Mouse (Mus musculus) heart, embryonic 12.5 days (tissue): ENCODE results near the gene Paqr5. TPM values are rescaled to one million over a fixed set of nuclear protein-coding genes. Genes with fewer than 3 reads are reported as not detected.
A peak's percentile ranks its signal among the peaks of the same experiment; 100 is the strongest.

Source experiments
- ATAC-seq: fragments of 200-750 bp; cut with Nextera tagmentation; 2 replicates; pipeline ENCODE4 v1.8.0; 2017; ENCODE audit warnings: moderate TSS enrichment, moderate library complexity; ENCODE audit not compliant: insufficient number of reproducible peaks, low FRiP score
- H3K27ac ChIP-seq: fragments of 300-500 bp; sonication (generic); 2 replicates; pipeline ENCODE4 v1.5.1; 2016; ENCODE audit warnings: mild to moderate bottlenecking, moderate library complexity; ENCODE audit not compliant: poor library complexity, severe bottlenecking
- H3K27me3 ChIP-seq: fragments of 300-500 bp; sonication (generic); replicated peaks from 2 replicates; pipeline ENCODE4 v1.6.1; 2016; ENCODE audit warnings: mild to moderate bottlenecking, moderate library complexity
- H3K36me3 ChIP-seq: fragments of 300-500 bp; sonication (generic); 2 replicates; pipeline ENCODE4 v1.6.1; 2016; ENCODE audit warnings: mild to moderate bottlenecking, moderate library complexity
- H3K4me1 ChIP-seq: fragments of 300-500 bp; sonication (generic); replicated peaks from 2 replicates; pipeline ENCODE4 v1.6.1; 2016; ENCODE audit warnings: mild to moderate bottlenecking
- H3K4me2 ChIP-seq: fragments of 300-500 bp; sonication (generic); 2 replicates; pipeline ENCODE4 v1.6.1; 2016; ENCODE audit warnings: mild to moderate bottlenecking, moderate library complexity
- H3K4me3 ChIP-seq: fragments of 300-500 bp; sonication (generic); 2 replicates; pipeline ENCODE4 v1.5.1; 2016; ENCODE audit warnings: mild to moderate bottlenecking
- H3K9ac ChIP-seq: fragments of 300-500 bp; sonication (generic); 2 replicates; pipeline ENCODE4 v1.6.1; 2016; ENCODE audit warnings: mild to moderate bottlenecking, moderate library complexity
- H3K9me3 ChIP-seq: fragments of 300-500 bp; sonication (generic); replicated peaks from 2 replicates; pipeline ENCODE4 v1.6.1; 2016; ENCODE audit warnings: mild to moderate bottlenecking, moderate library complexity
- WGBS: fragments of 180-500 bp; shearing (Covaris S2); methylation state at CpG from one replicate; pipeline ENCODE4 v1.1.7; 2016; 5-methylcytosine and 5-hydroxymethylcytosine counted together
- polyA plus RNA-seq: library from polyadenylated mRNA; unstranded; fragments of >200 nt; fragmentation: Nextera tagmentation; extraction: Ambion mirVana; gene quantifications from 2 replicates; pipeline ENCODE4 v1.2.1, GENCODE M21; 2016

The Paqr5 gene
- 0.40 and 0.53 TPM in 2 replicates for polyA plus RNA-seq

DNA sequence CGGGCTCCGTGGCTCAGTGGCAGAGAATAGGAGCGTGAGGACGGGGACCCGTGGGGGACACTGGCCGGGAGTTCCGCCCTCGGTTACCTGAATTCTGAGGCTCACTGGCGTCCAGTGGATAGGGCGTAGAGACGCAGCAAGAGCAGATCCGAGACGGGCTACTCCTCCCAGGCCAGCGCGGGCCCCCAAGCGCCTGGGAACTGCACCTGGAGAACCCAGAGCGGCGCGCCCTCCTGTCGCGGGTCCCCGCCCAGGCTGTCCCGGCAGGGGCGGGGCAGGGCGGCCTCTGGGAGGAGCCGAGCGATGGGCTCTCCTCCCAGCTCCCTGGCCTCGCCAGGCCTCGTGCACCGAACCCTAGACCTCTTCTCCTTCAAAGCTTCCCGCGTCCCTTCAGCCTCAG, at the start of gene Paqr5:
TSS of gene Paqr5 (minus strand) at position 257 of the 400 bp plus-strand sequence.
- Histone ChIP-seq H3K9me3 (no peaks in the 10 kb centered on the region), H3K4me2 (peak within 1 kb of the TSS; percentile 91), H3K9ac (peak within 1 kb of the TSS; percentile 41; the same call in 1 of the 2 replicates), H3K27me3 (peaks cover 66% of the 10 kb centered on the region), H3K27ac (no peak within 1 kb of the TSS), H3K36me3 (no peaks in the 10 kb centered on the region), H3K4me3 (peak within 1 kb of the TSS; percentile 55), H3K4me1 (peaks cover 8% of the 10 kb centered on the region)
- WGBS, result 0% methylated on average over 30 of the region's 32 CpGs
- ATAC-seq, result no peak

DNA sequence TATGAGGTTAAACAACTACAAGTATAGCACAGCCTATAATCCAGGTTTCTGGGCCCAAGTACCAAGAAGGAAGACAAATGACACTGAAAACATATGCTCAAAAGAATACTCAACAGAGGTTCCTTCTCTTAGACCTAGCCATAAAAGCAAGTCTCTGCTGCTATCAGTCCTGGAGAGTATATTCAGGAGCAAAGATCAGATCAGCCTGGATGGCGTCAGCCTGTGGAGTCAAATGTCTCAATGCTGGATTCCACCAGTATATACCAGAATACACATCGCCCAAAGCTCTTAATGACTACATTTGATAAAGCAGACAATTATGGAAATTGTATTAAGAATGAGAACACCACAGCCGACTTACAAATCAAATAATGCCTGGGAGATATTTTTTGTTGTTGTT, 35.6 kb upstream of the Paqr5 start:
- WGBS, result 82% methylated on average over 3 of the region's 3 CpGs
- no peak for ATAC-seq

GRCm38 (mm10) chr9:62060431-62060830, 33.8 kb upstream of the Paqr5 start:
- no peak overlapping the region for H3K9ac ChIP-seq
- no peak for ATAC-seq
- no peak overlapping the region for H3K4me2 ChIP-seq
- peaks cover 14% of the 10 kb centered on the region for H3K4me1 ChIP-seq
- H3K27ac ChIP-seq, result no peak overlapping the region
- no peaks in the 10 kb centered on the region for H3K36me3 ChIP-seq
- H3K4me3 ChIP-seq, result no peak overlapping the region
- H3K9me3 ChIP-seq, result no peaks in the 10 kb centered on the region
- 88% methylated on average over 2 of the region's 2 CpGs for WGBS
- no peaks in the 10 kb centered on the region for H3K27me3 ChIP-seq

More for the DNA sequence above, 35.6 kb upstream of the Paqr5 start:
- H3K27ac ChIP-seq, result no peak overlapping the region
- no peaks in the 10 kb centered on the region for H3K9me3 ChIP-seq
- no peak overlapping the region for H3K4me3 ChIP-seq
- no peak overlapping the region for H3K9ac ChIP-seq
- H3K36me3 ChIP-seq, result no peaks in the 10 kb centered on the region
- no peak overlapping the region for H3K4me2 ChIP-seq
- no peaks in the 10 kb centered on the region for H3K27me3 ChIP-seq
- H3K4me1 ChIP-seq, result peaks cover 10% of the 10 kb centered on the region

DNA sequence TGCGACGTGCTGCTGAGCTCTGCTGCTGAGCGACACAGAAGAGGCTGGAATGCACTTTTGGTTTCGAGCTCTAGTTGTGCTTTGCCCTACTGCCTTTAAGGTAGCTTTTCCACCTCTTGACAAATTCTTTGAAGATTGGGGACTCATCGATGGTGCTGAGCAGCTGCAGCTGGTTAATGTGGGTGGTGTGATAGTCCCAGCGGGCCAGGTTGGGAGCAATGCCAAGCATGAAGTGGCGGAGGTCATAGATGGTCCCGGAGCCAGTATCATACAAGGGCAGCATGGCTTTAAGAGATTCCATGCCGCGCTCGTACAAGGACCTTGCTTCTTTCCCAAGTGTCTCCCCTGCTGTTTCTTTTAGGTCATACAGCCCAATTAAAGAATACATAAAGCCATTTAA, 33.3 kb upstream of the Paqr5 start:
- Histone ChIP-seq H3K4me1 (peaks cover 14% of the 10 kb centered on the region), H3K36me3 (no peaks in the 10 kb centered on the region), H3K9ac (no peak overlapping the region), H3K27me3 (no peaks in the 10 kb centered on the region), H3K4me2 (no peak overlapping the region), H3K27ac (no peak overlapping the region), H3K4me3 (no peak overlapping the region), H3K9me3 (no peaks in the 10 kb centered on the region)
- WGBS, result 71% methylated on average over 11 of the region's 11 CpGs
- no peak for ATAC-seq

- WGBS, result 49% methylated on average over 7 of the region's 7 CpGs
- Histone ChIP-seq H3K9ac (no peak overlapping the region), H3K4me2 (no peak overlapping the region; the same call in 1 of the 2 replicates)
Measured at GRCm38 (mm10) chr9:62057881-62058506, 31.3 kb upstream of the Paqr5 start.

DNA sequence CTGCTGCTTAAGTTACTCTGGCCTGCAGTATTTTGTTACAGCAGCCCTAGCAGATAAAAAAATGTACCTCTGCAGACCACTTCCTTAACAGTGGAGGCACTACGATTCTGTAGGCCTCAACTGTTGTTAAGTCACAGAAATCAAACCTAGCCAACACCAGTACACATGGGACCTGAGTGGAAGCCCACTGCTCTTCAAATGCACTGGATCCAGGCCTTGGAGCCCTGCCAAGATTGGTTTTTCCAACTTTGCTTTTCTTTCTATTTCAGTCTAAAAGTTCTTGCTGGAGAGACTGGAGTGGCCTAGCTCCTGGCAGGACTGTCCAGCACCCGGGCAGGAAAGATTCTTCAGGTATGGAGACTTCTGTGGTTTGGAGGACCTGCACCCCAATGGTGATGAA, 29.6 kb upstream of the Paqr5 start:
- no peak for ATAC-seq
- no peak overlapping the region for H3K4me3 ChIP-seq
- H3K4me2 ChIP-seq, result no peak overlapping the region
- H3K27ac ChIP-seq, result no peak overlapping the region
- 76% methylated on average over 2 of the region's 2 CpGs for WGBS
- no peaks in the 10 kb centered on the region for H3K9me3 ChIP-seq
- H3K9ac ChIP-seq, result no peak overlapping the region
- H3K4me1 ChIP-seq, result peaks cover 14% of the 10 kb centered on the region
- no peaks in the 10 kb centered on the region for H3K27me3 ChIP-seq
- H3K36me3 ChIP-seq, result no peaks in the 10 kb centered on the region

More at GRCm38 (mm10) chr9:62057881-62058506, 31.3 kb upstream of the Paqr5 start:
- H3K36me3 ChIP-seq, result no peaks in the 10 kb centered on the region
- H3K27ac ChIP-seq, result no peak overlapping the region
- H3K4me1 ChIP-seq, result peaks cover 14% of the 10 kb centered on the region
- no peaks in the 10 kb centered on the region for H3K9me3 ChIP-seq
- no peak overlapping the region for H3K4me3 ChIP-seq
- no peaks in the 10 kb centered on the region for H3K27me3 ChIP-seq
- no peak for ATAC-seq

DNA sequence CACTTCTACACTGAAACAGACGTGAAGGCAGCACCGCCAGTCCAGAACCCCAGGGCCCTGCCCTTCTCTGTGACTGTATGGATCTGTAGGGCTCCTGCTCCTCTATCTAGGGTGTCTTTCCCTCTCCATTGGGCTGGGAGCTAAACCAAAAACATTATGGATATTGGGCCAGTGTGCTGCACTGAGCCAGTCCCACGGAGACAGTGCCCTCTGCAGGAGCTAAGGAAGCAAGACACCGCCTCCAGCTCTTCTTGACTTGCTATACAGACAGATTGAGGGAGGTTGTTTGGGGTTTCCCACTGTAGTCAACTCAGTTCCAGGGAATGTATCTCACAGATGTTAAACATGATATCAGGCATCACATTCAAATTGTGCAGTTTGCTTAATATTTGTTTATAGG, 24.1 kb upstream of the Paqr5 start:
- Histone ChIP-seq H3K27me3 (no peaks in the 10 kb centered on the region), H3K9ac (no peak overlapping the region), H3K4me3 (no peak overlapping the region), H3K36me3 (no peaks in the 10 kb centered on the region), H3K9me3 (no peaks in the 10 kb centered on the region), H3K4me2 (no peak overlapping the region), H3K27ac (no peak overlapping the region), H3K4me1 (no peaks in the 10 kb centered on the region)
- ATAC-seq, result no peak
- WGBS, result 52% methylated on average over 4 of the region's 4 CpGs

- no peak for ATAC-seq
- H3K9me3 ChIP-seq, result no peaks in the 10 kb centered on the region
- no peaks in the 10 kb centered on the region for H3K27me3 ChIP-seq
- no peak overlapping the region for H3K9ac ChIP-seq
- no peak overlapping the region for H3K4me3 ChIP-seq
- H3K27ac ChIP-seq, result no peak overlapping the region
- no peaks in the 10 kb centered on the region for H3K4me1 ChIP-seq
- no peaks in the 10 kb centered on the region for H3K36me3 ChIP-seq
- no peak overlapping the region for H3K4me2 ChIP-seq
- WGBS, result 68% methylated on average over 8 of the region's 8 CpGs
Measured at GRCm38 (mm10) chr9:62049166-62049565, 22.5 kb upstream of the Paqr5 start.

DNA sequence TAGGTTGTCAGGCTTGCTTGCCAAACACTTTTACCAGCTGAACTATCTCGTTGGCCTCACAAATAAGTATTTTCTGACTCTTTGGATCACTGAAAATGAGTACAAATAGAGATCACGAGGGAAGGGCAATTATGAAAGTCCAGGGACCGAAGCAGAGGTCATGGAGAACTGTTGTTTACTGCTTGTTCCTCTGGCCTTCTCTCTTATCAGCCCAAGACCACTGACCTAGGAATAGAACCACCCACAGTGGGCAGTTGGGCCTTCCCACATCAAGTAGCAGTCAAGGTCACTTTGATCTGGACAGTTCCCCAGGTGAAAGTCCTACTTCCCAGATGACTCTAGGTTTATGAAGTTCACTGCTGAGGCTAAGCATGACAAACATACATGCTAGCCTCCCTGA, 15.5 kb upstream of the Paqr5 start:
- Histone ChIP-seq H3K4me1 (no peaks in the 10 kb centered on the region), H3K4me3 (no peak overlapping the region), H3K9ac (no peak overlapping the region), H3K36me3 (no peaks in the 10 kb centered on the region), H3K9me3 (no peaks in the 10 kb centered on the region), H3K4me2 (no peak overlapping the region), H3K27ac (no peak overlapping the region), H3K27me3 (peaks cover 7% of the 10 kb centered on the region)
- WGBS, result 84% methylated on average over 3 of the region's 3 CpGs
- ATAC-seq, result no peak

- H3K4me3 ChIP-seq, result no peak overlapping the region
- no peaks in the 10 kb centered on the region for H3K9me3 ChIP-seq
- 5% methylated on average over 20 of the region's 20 CpGs for WGBS
- H3K4me2 ChIP-seq, result peak overlapping the region; percentile 45
- peaks cover 7% of the 10 kb centered on the region for H3K27me3 ChIP-seq
- ATAC-seq, result no peak
- no peaks in the 10 kb centered on the region for H3K36me3 ChIP-seq
- H3K4me1 ChIP-seq, result no peaks in the 10 kb centered on the region
- H3K27ac ChIP-seq, result no peak overlapping the region
- no peak overlapping the region for H3K9ac ChIP-seq
Measured at GRCm38 (mm10) chr9:62040008-62040608, 13.5 kb upstream of the Paqr5 start.

- H3K27ac ChIP-seq, result no peak overlapping the region
- H3K36me3 ChIP-seq, result no peaks in the 10 kb centered on the region
- 77% methylated on average over 1 of the region's 1 CpGs for WGBS
- no peaks in the 10 kb centered on the region for H3K4me1 ChIP-seq
- peaks cover 7% of the 10 kb centered on the region for H3K27me3 ChIP-seq
- H3K9me3 ChIP-seq, result no peaks in the 10 kb centered on the region
- no peak overlapping the region for H3K4me2 ChIP-seq
- no peak overlapping the region for H3K9ac ChIP-seq
- no peak for ATAC-seq
- no peak overlapping the region for H3K4me3 ChIP-seq
Measured at GRCm38 (mm10) chr9:62035806-62036205, 9.2 kb upstream of the Paqr5 start.

DNA sequence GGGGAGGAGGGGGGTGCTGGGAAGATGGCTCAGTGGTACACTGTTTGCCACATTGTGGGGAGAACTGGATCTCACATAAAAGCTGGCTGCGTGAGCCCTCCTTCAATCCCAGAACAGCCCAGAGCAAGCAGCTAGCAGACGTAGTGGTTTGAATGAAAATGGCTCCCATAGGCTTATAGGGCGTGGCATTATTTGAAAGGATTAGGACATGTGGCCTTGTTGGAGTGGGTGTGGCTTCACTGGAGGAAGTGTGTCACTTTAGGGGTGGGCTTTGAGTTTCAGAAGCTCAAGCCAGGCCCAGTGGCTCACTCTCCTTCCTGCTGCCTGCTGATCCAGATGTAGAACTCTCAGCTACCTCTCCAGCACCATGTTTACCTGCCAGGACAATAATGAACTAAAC, 5.5 kb upstream of the Paqr5 start:
- no peak overlapping the region for H3K9ac ChIP-seq
- no peaks in the 10 kb centered on the region for H3K36me3 ChIP-seq
- no peak overlapping the region for H3K4me2 ChIP-seq
- 93% methylated on average over 3 of the region's 3 CpGs for WGBS
- no peaks in the 10 kb centered on the region for H3K9me3 ChIP-seq
- ATAC-seq, result no peak
- H3K4me1 ChIP-seq, result no peaks in the 10 kb centered on the region
- H3K27me3 ChIP-seq, result peaks cover 32% of the 10 kb centered on the region
- H3K27ac ChIP-seq, result no peak overlapping the region
- H3K4me3 ChIP-seq, result no peak overlapping the region
